Mouse (Mus musculus): ENCODE measurements at regions not wholly inside any gene's neighbourhood (a gene's known extent, or its start where the extent isn't known, plus 50 kb on each side); places are given as distances from the start of the nearest gene placed in this dataset.

DNA sequence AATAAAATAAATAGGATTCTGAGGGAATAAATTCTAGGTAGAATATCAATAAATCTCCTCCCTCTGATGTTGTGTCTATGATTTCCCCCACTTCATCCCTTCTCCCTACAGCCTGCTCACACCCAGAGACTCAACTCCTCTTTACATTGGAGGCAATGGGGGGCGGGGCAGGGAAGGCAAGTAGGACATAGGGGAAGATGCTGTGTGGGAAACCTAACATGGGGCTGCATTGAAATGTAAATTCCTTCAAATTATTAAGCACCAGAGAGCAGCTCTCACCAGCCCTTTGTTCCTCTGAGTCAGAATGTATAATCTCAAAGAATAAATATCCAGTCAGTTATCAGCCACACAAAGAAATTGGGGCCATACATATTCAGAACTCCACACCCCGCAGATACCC, 91.6 kb downstream of the Nuf2 start:
- Histone ChIP-seq H3K79me3 (ENCODE audit: low read depth) (no peaks in the 10 kb centered on the region), H3ac (ENCODE audit: control insufficient read depth, insufficient read length, low read depth) (no peak overlapping the region), H3K36me3 (ENCODE audit: control insufficient read depth, insufficient read depth) (no peaks in the 10 kb centered on the region), H3K4me3 (ENCODE audit: insufficient read depth, poor library complexity, severe bottlenecking) (no peak overlapping the region), H3K79me2 (ENCODE audit: control insufficient read depth, insufficient read depth) (no peaks in the 10 kb centered on the region), H3K27me3 (ENCODE audit: control insufficient read depth, insufficient read depth, insufficient read length) (no peaks in the 10 kb centered on the region)
- TF ChIP-seq MYOD1 (IDR thresholded peaks at IDR 0.05; ENCODE audit: control insufficient read depth, insufficient read length, low read depth) = no peak
- no peak for TF ChIP-seq FOSL1 (IDR thresholded peaks at IDR 0.05; ENCODE audit: insufficient read depth, low read length, poor library complexity, severe bottlenecking)
- no peak for TF ChIP-seq CTCF (IDR thresholded peaks at IDR 0.05; ENCODE audit: control insufficient read depth, insufficient read depth, insufficient read length)
- TF ChIP-seq USF1 (IDR thresholded peaks at IDR 0.05; ENCODE audit: low read depth) = no peak
- no peak for TF ChIP-seq CEBPB (IDR thresholded peaks at IDR 0.05; ENCODE audit: low read depth)
- no peak for TF ChIP-seq MAX (IDR thresholded peaks at IDR 0.05)
- TF ChIP-seq MYOG (IDR thresholded peaks at IDR 0.05; ENCODE audit: control insufficient read depth, extremely low read depth, insufficient read length) = no peak

DNA sequence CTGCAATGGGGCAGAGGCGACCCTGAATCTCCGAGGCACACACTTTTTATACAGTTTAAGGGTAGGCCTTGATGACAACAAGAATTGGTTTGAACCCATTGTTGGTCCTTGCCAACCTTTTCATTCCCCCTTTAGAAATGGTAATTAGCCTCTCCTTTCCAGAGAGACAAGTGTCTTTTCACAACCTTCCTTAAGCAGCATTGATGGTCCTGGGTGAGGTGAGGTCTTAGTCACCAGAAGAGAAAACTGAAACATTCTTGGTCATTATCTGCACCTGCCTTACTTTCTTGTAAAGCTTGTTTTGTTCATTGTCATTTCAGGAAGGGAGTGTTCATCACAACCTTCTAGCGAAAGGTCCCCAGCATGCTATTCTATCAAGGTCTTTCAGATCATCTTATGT, 93.3 kb downstream of the Nuf2 start:
- Histone ChIP-seq H3ac (ENCODE audit: control insufficient read depth, insufficient read length, low read depth) (no peak overlapping the region), H3K79me2 (ENCODE audit: control insufficient read depth, insufficient read depth) (no peaks in the 10 kb centered on the region), H3K27me3 (ENCODE audit: control insufficient read depth, insufficient read depth, insufficient read length) (no peaks in the 10 kb centered on the region), H3K4me3 (ENCODE audit: insufficient read depth, poor library complexity, severe bottlenecking) (no peak overlapping the region), H3K36me3 (ENCODE audit: control insufficient read depth, insufficient read depth) (no peaks in the 10 kb centered on the region), H3K79me3 (ENCODE audit: low read depth) (no peaks in the 10 kb centered on the region)
- no peak for TF ChIP-seq MAX (IDR thresholded peaks at IDR 0.05)
- no peak for TF ChIP-seq FOSL1 (IDR thresholded peaks at IDR 0.05; ENCODE audit: insufficient read depth, low read length, poor library complexity, severe bottlenecking)
- TF ChIP-seq CTCF (IDR thresholded peaks at IDR 0.05; ENCODE audit: control insufficient read depth, insufficient read depth, insufficient read length) = no peak
- no peak for TF ChIP-seq MYOG (IDR thresholded peaks at IDR 0.05; ENCODE audit: control insufficient read depth, extremely low read depth, insufficient read length)
- no peak for TF ChIP-seq MYOD1 (IDR thresholded peaks at IDR 0.05; ENCODE audit: control insufficient read depth, insufficient read length, low read depth)
- TF ChIP-seq CEBPB (IDR thresholded peaks at IDR 0.05; ENCODE audit: low read depth) = no peak
- no peak for TF ChIP-seq USF1 (IDR thresholded peaks at IDR 0.05; ENCODE audit: low read depth)

DNA sequence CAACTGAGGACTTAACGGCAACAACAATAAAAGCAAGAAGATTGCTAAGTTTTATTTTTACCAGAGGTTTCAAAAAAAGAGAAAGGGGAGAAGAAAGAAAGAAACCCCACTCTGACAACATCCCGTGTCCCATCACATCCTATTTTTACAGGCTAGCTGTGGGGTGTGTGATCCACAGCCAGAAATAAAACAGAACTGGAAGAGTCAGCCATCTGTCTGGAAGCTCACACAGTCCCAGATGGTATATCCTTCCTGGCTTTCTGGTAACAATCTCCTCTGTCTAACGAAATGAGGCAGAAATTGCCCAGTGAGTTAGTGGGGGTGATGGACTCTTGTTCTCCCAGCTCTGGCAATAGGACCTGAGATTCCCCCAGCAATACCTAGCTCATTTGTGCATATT, 108.9 kb downstream of the Nuf2 start:
- H3K27me3 ChIP-seq (ENCODE audit: control insufficient read depth, insufficient read depth, insufficient read length) = no peaks in the 10 kb centered on the region
- H3K36me3 ChIP-seq (ENCODE audit: control insufficient read depth, insufficient read depth) = no peaks in the 10 kb centered on the region
- H3K79me2 ChIP-seq (ENCODE audit: control insufficient read depth, insufficient read depth) = no peaks in the 10 kb centered on the region
- no peak overlapping the region for H3ac ChIP-seq (ENCODE audit: control insufficient read depth, insufficient read length, low read depth)
- H3K79me3 ChIP-seq (ENCODE audit: low read depth) = no peaks in the 10 kb centered on the region
- TF ChIP-seq USF1 (IDR thresholded peaks at IDR 0.05; ENCODE audit: low read depth) (no peak), MYOG (IDR thresholded peaks at IDR 0.05; ENCODE audit: control insufficient read depth, extremely low read depth, insufficient read length) (no peak), MYOD1 (IDR thresholded peaks at IDR 0.05; ENCODE audit: control insufficient read depth, insufficient read length, low read depth) (no peak), CEBPB (IDR thresholded peaks at IDR 0.05; ENCODE audit: low read depth) (no peak), CTCF (IDR thresholded peaks at IDR 0.05; ENCODE audit: control insufficient read depth, insufficient read depth, insufficient read length) (no peak), MAX (IDR thresholded peaks at IDR 0.05) (no peak), FOSL1 (IDR thresholded peaks at IDR 0.05; ENCODE audit: insufficient read depth, low read length, poor library complexity, severe bottlenecking) (no peak)
- no peak overlapping the region for H3K4me3 ChIP-seq (ENCODE audit: insufficient read depth, poor library complexity, severe bottlenecking)

DNA sequence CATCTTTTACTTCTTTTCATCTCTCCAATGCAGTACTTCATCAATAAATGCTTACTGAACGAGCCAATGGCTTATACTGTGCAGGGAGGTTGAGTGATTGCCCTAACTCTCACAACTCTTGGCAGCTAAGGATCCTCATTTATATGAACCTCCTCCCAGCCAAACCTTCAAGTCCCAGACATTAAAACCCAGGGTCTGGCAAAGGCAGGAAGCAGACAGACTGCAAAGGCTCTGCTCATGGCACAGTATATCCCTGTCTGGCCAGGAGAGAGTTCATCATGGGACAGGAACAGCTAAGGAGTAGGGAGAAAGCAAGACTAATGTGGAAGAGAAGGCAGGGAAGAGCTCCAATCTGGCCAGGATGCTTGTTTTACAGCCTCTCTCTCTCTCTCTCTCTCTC, 109.6 kb downstream of the Nuf2 start:
- Histone ChIP-seq H3ac (ENCODE audit: control insufficient read depth, insufficient read length, low read depth) (no peak overlapping the region), H3K4me3 (ENCODE audit: insufficient read depth, poor library complexity, severe bottlenecking) (no peak overlapping the region), H3K27me3 (ENCODE audit: control insufficient read depth, insufficient read depth, insufficient read length) (no peaks in the 10 kb centered on the region), H3K36me3 (ENCODE audit: control insufficient read depth, insufficient read depth) (no peaks in the 10 kb centered on the region), H3K79me2 (ENCODE audit: control insufficient read depth, insufficient read depth) (no peaks in the 10 kb centered on the region), H3K79me3 (ENCODE audit: low read depth) (no peaks in the 10 kb centered on the region)
- TF ChIP-seq FOSL1 (IDR thresholded peaks at IDR 0.05; ENCODE audit: insufficient read depth, low read length, poor library complexity, severe bottlenecking) (no peak), MYOD1 (IDR thresholded peaks at IDR 0.05; ENCODE audit: control insufficient read depth, insufficient read length, low read depth) (no peak)

DNA sequence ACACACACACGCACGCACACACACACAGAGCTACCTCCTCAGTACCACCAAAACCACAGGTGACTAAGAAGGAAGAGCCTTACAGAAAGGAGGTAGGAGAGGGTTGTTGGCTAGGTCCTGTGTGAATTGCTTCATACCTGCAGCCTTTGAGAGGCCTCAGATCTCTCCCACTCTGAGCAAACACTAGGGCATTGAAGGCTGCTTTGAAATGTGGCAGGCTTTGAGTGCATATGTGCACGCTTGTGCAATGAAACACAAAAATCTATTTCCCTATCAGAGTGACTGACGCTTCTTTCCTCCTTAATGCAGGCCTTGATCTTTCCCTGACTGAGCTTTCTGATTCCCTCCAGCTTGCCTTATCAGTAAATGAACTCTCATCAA, 112.6 kb downstream of the Nuf2 start:
- Histone ChIP-seq H3K79me3 (ENCODE audit: low read depth) (no peaks in the 10 kb centered on the region), H3K36me3 (ENCODE audit: control insufficient read depth, insufficient read depth) (no peaks in the 10 kb centered on the region), H3K4me3 (ENCODE audit: insufficient read depth, poor library complexity, severe bottlenecking) (no peak overlapping the region), H3K27me3 (ENCODE audit: control insufficient read depth, insufficient read depth, insufficient read length) (no peaks in the 10 kb centered on the region), H3ac (ENCODE audit: control insufficient read depth, insufficient read length, low read depth) (no peak overlapping the region), H3K79me2 (ENCODE audit: control insufficient read depth, insufficient read depth) (no peaks in the 10 kb centered on the region)
- TF ChIP-seq MYOD1 (IDR thresholded peaks at IDR 0.05; ENCODE audit: control insufficient read depth, insufficient read length, low read depth) (no peak), CEBPB (IDR thresholded peaks at IDR 0.05; ENCODE audit: low read depth) (no peak), USF1 (IDR thresholded peaks at IDR 0.05; ENCODE audit: low read depth) (no peak)

DNA sequence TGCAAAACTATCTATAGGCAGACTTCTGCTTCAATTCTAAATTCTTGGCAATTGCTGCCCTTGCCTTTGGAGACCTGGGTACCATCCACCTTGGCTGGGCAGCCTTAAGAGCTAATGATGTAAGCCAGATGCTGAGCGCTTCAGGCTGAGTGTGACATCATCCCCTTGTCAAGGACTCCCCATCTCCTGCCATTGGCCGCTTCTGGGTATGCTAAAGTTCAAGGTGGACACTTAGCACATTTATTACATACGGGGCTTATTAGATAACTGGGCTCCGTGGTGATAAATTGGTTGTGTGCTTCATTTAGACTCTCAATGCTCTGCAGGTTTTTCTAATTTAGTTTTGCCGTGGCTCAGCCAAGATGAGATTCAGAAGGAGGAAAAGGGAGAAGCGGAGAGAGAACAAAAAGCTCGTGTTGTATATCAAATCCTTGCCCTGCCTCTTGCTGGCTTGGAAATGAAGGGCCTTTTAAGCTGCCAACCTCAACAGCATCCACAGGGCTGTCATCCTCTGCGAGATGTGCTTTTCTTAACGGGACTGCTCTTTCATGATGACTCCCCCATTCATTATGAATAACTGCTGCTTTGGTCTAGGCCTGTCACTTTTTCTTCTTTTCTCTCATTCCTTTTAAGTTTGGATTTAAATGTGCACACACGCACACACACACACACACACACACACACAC, 113.1 kb downstream of the Nuf2 start:
- Histone ChIP-seq H3ac (ENCODE audit: control insufficient read depth, insufficient read length, low read depth) (no peak overlapping the region), H3K36me3 (ENCODE audit: control insufficient read depth, insufficient read depth) (no peaks in the 10 kb centered on the region)
- no peak for TF ChIP-seq MYOD1 (IDR thresholded peaks at IDR 0.05; ENCODE audit: control insufficient read depth, insufficient read length, low read depth)
- no peak for TF ChIP-seq CEBPB (IDR thresholded peaks at IDR 0.05; ENCODE audit: low read depth)
- TF ChIP-seq MYOG (IDR thresholded peaks at IDR 0.05; ENCODE audit: control insufficient read depth, extremely low read depth, insufficient read length) = no peak
- TF ChIP-seq USF1 (IDR thresholded peaks at IDR 0.05; ENCODE audit: low read depth) = no peak
- TF ChIP-seq CTCF (IDR thresholded peaks at IDR 0.05; ENCODE audit: control insufficient read depth, insufficient read depth, insufficient read length) = no peak
- TF ChIP-seq FOSL1 (IDR thresholded peaks at IDR 0.05; ENCODE audit: insufficient read depth, low read length, poor library complexity, severe bottlenecking) = no peak
- no peak for TF ChIP-seq MAX (IDR thresholded peaks at IDR 0.05)

More for the DNA sequence above, 113.1 kb downstream of the Nuf2 start:
- no peaks in the 10 kb centered on the region for H3K79me2 ChIP-seq (ENCODE audit: control insufficient read depth, insufficient read depth)
- H3K4me3 ChIP-seq (ENCODE audit: insufficient read depth, poor library complexity, severe bottlenecking) = no peak overlapping the region
- H3K27me3 ChIP-seq (ENCODE audit: control insufficient read depth, insufficient read depth, insufficient read length) = no peaks in the 10 kb centered on the region
- no peaks in the 10 kb centered on the region for H3K79me3 ChIP-seq (ENCODE audit: low read depth)
